ENCODE assay signal across 9 mouse cellular contexts in genomic region chr7:143068316-143068881, GRCm38 (mm10). TPM values are rescaled to one million over a fixed set of nuclear protein-coding genes. Genes with fewer than 3 reads are reported as not detected.
A peak's percentile ranks its signal among the peaks of the same experiment; 100 is the strongest.
DNase-seq lines count a peak whose midpoint lies in the region; ATAC-seq and TF ChIP-seq lines count a peak whose summit lies in the region.
"Had no signal": no experiment of that assay in that cellular context is flagged by ENCODE, and none has a peak within 500 bp of the region (broad histone marks: within the 10 kb centered on the region; RNA-seq: fewer than 3 reads in every experiment).

No protein-coding gene starts in this region.

- intact Hi-C loops in heart, postnatal 25 days (cut with DNase I), result no loop called here
- intact Hi-C loops in gastrocnemius, postnatal 14 days (cut with DNase I; ENCODE audit: low total_unique reads), result no loop called here

- H3K4me2 ChIP-seq in heart, embryonic 11.5 days, result peak overlapping the region; percentile 61
- peak overlapping the region; percentile 99 for H3K4me2 ChIP-seq in limb, embryonic 12.5 days

- peak overlapping the region; percentile 85 for H3K4me3 ChIP-seq in heart, embryonic 11.5 days (ENCODE audit: low read depth, low read length)
- H3K4me3 ChIP-seq in E14TG2a.4 (replicated peaks; ENCODE audit: low read length), result peak overlapping the region; percentile 96
- H3K4me3 ChIP-seq in bone marrow macrophage, adult 2 months (ENCODE audit: insufficient read depth, low read length), result peak overlapping the region; percentile 39
- peak overlapping the region; percentile 78 for H3K4me3 ChIP-seq in limb, embryonic 12.5 days (replicated peaks)

- H3K27me3 ChIP-seq in heart, embryonic 11.5 days (ENCODE audit: control insufficient read depth, insufficient read depth, low read length), result peaks cover 3% of the 10 kb centered on the region; the same call in 1 of the 2 replicates
- no peaks in the 10 kb centered on the region for H3K27me3 ChIP-seq in E14TG2a.4 (ENCODE audit: insufficient read depth, low read length)
- H3K27me3 ChIP-seq in limb, embryonic 12.5 days, result no peaks in the 10 kb centered on the region

- 50% methylated on average over 13 of the region's 13 CpGs for WGBS in heart, embryonic 11.5 days (ENCODE audit: insufficient replicate concordance)
- 52% methylated on average over 13 of the region's 13 CpGs for WGBS in limb, embryonic 12.5 days

- H3K9me3 ChIP-seq in heart, embryonic 11.5 days (replicated peaks; ENCODE audit: control insufficient read depth, low read length), result no peaks in the 10 kb centered on the region
- no peaks in the 10 kb centered on the region for H3K9me3 ChIP-seq in E14TG2a.4 (ENCODE audit: low read length)
- no peaks in the 10 kb centered on the region for H3K9me3 ChIP-seq in limb, embryonic 12.5 days

- H3K27ac ChIP-seq in heart, embryonic 11.5 days (ENCODE audit: low read depth, low read length), result peak overlapping the region; percentile 92
- H3K27ac ChIP-seq in bone marrow macrophage, adult 2 months (ENCODE audit: insufficient read depth, low read depth, low read length), result peak overlapping the region; percentile 67
- peak overlapping the region; percentile 95 for H3K27ac ChIP-seq in limb, embryonic 12.5 days

- H3K4me1 ChIP-seq in heart, embryonic 11.5 days (ENCODE audit: control insufficient read depth, insufficient read depth, low read length), result peaks cover 15% of the 10 kb centered on the region
- peaks cover 73% of the 10 kb centered on the region for H3K4me1 ChIP-seq in E14TG2a.4 (replicated peaks; ENCODE audit: low read depth, low read length)
- peaks cover 4% of the 10 kb centered on the region; the same call in 1 of the 2 replicates for H3K4me1 ChIP-seq in bone marrow macrophage, adult 2 months (ENCODE audit: control insufficient read depth, insufficient read depth, low read length)
- H3K4me1 ChIP-seq in limb, embryonic 12.5 days (replicated peaks), result peaks cover 23% of the 10 kb centered on the region

- ATAC-seq in heart, embryonic 11.5 days (replicated peaks; ENCODE audit: insufficient number of reproducible peaks, low FRiP score, low TSS enrichment), result peak; percentile 1; the same call in 1 of the 2 replicates
- no peak for ATAC-seq in limb, embryonic 12.5 days (ENCODE audit: insufficient number of reproducible peaks, insufficient read depth, low FRiP score, low TSS enrichment, low read depth)

- no peak for DNase-seq in heart, postnatal 25 days (ENCODE audit: low spot score)
- DNase-seq in gastrocnemius, postnatal 14 days, result peak; percentile 52
- DNase-seq in neural tube, embryonic 10.5 days (ENCODE audit: extremely low spot score, low spot score), result peak; percentile 46
- no peak for DNase-seq in yolk sac, embryonic 10.5 days (ENCODE audit: low spot score)

- peaks cover 42% of the 10 kb centered on the region for H3K36me3 ChIP-seq in heart, embryonic 11.5 days (ENCODE audit: control insufficient read depth, insufficient read depth, low read length)
- peaks cover 73% of the 10 kb centered on the region for H3K36me3 ChIP-seq in E14TG2a.4 (ENCODE audit: insufficient read depth, low read length)
- peaks cover 75% of the 10 kb centered on the region for H3K36me3 ChIP-seq in limb, embryonic 12.5 days

- TF ChIP-seq CTCF in E14TG2a.4 (conservative IDR thresholded peaks at IDR 0.05; ENCODE audit: low read length), result no peak
- 0 out of 2 replicates have a peak, but pooled peaks have one; percentile 14 for TF ChIP-seq CTCF in bone marrow macrophage, adult 2 months (IDR thresholded peaks at IDR 0.05; ENCODE audit: low read depth, low read length)

- H3K9ac ChIP-seq in heart, embryonic 11.5 days (ENCODE audit: low read depth, low read length), result peak overlapping the region; percentile 55
- peak overlapping the region; percentile 47 for H3K9ac ChIP-seq in limb, embryonic 12.5 days (replicated peaks)

- no peak for TF ChIP-seq POLR2A in bone marrow macrophage, adult 2 months (IDR thresholded peaks at IDR 0.05; ENCODE audit: borderline replicate concordance, low read depth, low read length)

RNA-seq across cellular contexts. Expression of gene Tssc4, which starts 0.7 kb away (rescaled TPM):
- polyA plus RNA-seq in heart, embryonic 11.5 days (2014; fragmentation: Nextera tagmentation; extraction: Ambion mirVana), result 36.2 and 48.4 TPM in 2 replicates
- total RNA-seq in heart, postnatal 25 days (2021), result 10 to 100 TPM; 13.8 to 19.6 TPM
- 17.5 and 23.0 TPM in 2 replicates for polyA plus RNA-seq in bone marrow macrophage, adult 2 months (2012; ENCODE audit: insufficient read depth, insufficient read length, missing spikeins)
- 10 to 100 TPM in 1 of 2 experiments, 1 to 10 TPM in 1; 9.8 to 12.2 TPM for total RNA-seq in gastrocnemius, postnatal 14 days (2021)
- polyA plus RNA-seq in limb, embryonic 12.5 days (2016; fragmentation: Nextera tagmentation; extraction: Ambion mirVana), result 116 and 121 TPM in 2 replicates

RNA-seq across cellular contexts. Expression of gene Cd81, which starts 15.9 kb away (rescaled TPM):
- 632 and 701 TPM in 2 replicates for polyA plus RNA-seq in heart, embryonic 11.5 days (2014; fragmentation: Nextera tagmentation; extraction: Ambion mirVana)
- total RNA-seq in heart, postnatal 25 days (2021), result 100 to 1,000 TPM; 424 to 455 TPM
- polyA plus RNA-seq in bone marrow macrophage, adult 2 months (2012; ENCODE audit: insufficient read depth, insufficient read length, missing spikeins), result 314 and 321 TPM in 2 replicates
- total RNA-seq in gastrocnemius, postnatal 14 days (2021), result 100 to 1,000 TPM; 176 to 209 TPM
- 331 and 337 TPM in 2 replicates for polyA plus RNA-seq in limb, embryonic 12.5 days (2016; fragmentation: Nextera tagmentation; extraction: Ambion mirVana)

RNA-seq across cellular contexts. Expression of gene Trpm5, which starts 26.0 kb away (rescaled TPM):
- 1.2 and 2.4 TPM in 2 replicates for polyA plus RNA-seq in heart, embryonic 11.5 days (2014; fragmentation: Nextera tagmentation; extraction: Ambion mirVana)
- total RNA-seq in heart, postnatal 25 days (2021), result not detected
- not detected in 2 replicates for polyA plus RNA-seq in bone marrow macrophage, adult 2 months (2012; ENCODE audit: insufficient read depth, insufficient read length, missing spikeins)
- under 1 TPM; 0.38 to 0.51 TPM for total RNA-seq in gastrocnemius, postnatal 14 days (2021)
- 6.2 and 8.8 TPM in 2 replicates for polyA plus RNA-seq in limb, embryonic 12.5 days (2016; fragmentation: Nextera tagmentation; extraction: Ambion mirVana)
- total RNA-seq: heart, postnatal 36 days had no signal

RNA-seq across cellular contexts. Expression of gene Kcnq1, which starts 37.8 kb away (rescaled TPM):
- 9.2 and 12.1 TPM in 2 replicates for polyA plus RNA-seq in heart, embryonic 11.5 days (2014; fragmentation: Nextera tagmentation; extraction: Ambion mirVana)
- total RNA-seq in heart, postnatal 25 days (2021), result 10 to 100 TPM; 37.4 to 37.7 TPM
- not detected in 2 replicates for polyA plus RNA-seq in bone marrow macrophage, adult 2 months (2012; ENCODE audit: insufficient read depth, insufficient read length, missing spikeins)
- total RNA-seq in gastrocnemius, postnatal 14 days (2021), result 1 to 10 TPM in 1 of 2 experiments, under 1 TPM in 1; 0.84 to 1.4 TPM
- polyA plus RNA-seq in limb, embryonic 12.5 days (2016; fragmentation: Nextera tagmentation; extraction: Ambion mirVana), result 0.94 and 1.8 TPM in 2 replicates

Comparison
In these comparisons a context has a peak if more than half of its experiments do, and no peak if none do; other contexts are left out.
1. H3K4me3 ChIP-seq: peak in every context shown above with its lines; median percentile 96 in E14TG2a.4; 85 in heart, embryonic 11.5 days; 78 in limb, embryonic 12.5 days; 39 in bone marrow macrophage, adult 2 months.
2. DNase-seq: peak in gastrocnemius, postnatal 14 days (single experiment) and neural tube, embryonic 10.5 days (single experiment); none in heart, postnatal 25 days (single experiment) and yolk sac, embryonic 10.5 days (single experiment).
3. Peak in every context shown above with its lines, with median percentiles within 50 percentile points of each other: H3K27ac ChIP-seq.